Mouse (Mus musculus): Measurements from ENCODE around the gene Pygo2. TPM values are rescaled to one million over a fixed set of nuclear protein-coding genes. Genes with fewer than 3 reads are reported as not detected.
"Not testable (repeated sequence)": the region's sequence is repeated elsewhere in the genome, so short reads cannot be mapped to it uniquely, and the experiment has no call there.

Pygo2 gene
- polyA plus RNA-seq, 1 experiment = 26.2 TPM

DNA sequence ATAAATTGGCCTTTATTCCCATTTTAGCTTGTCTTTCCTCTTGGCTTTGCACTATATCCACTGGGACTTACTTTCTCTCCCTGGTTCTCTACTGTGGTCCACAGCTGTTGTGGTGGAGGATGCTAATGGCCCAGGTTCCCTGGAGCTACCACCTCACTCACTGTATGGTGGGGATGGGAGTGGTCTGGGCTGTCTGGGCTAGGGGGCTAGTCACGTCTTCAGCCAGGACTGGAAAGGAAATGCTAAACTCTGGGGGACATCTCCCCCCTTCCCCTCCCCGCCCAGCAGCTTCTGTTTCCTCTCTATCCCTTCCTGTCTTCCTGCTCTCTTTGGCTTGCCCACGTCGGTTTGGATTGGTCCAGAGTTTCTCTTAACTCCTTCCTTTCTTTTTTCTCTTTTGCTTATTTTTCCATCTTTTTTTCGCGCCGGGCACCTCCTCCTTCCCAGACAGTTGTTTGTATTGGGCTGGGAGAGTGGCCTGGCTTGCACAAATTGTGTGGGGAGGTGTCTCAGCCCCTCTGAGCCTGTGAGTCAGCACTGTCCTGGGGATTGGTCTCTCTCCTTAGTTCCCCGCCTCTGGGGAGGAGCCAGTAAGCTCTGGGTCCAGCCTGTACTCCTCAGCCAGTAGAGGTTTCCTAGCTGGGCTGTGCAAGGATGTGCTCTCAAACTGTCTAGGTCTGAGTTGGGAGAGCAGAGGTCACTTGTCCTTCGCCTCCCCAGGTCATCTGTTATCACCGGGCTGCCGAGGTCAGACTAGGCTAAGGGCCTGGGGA is 8.8 kb upstream of the Pygo2 start:
- WGBS = 15% methylated on average over 11 of the region's 11 CpGs
- H3K4me1 ChIP-seq (ENCODE audit: control insufficient read depth, insufficient read depth, low read length) = peaks cover 6% of the 10 kb centered on the region; the same call in 1 of the 2 replicates
- no peak for TF ChIP-seq CTCF (conservative IDR thresholded peaks at IDR 0.05; ENCODE audit: insufficient read depth, insufficient read length, low read depth, low read length)
- TF ChIP-seq POLR2A (IDR thresholded peaks at IDR 0.05; ENCODE audit: low read depth, low read length) = no peak

GRCm38 (mm10) chr3:89421810-89422473 is 8.1 kb upstream of the Pygo2 start:
- Histone ChIP-seq H3K4me3 (ENCODE audit: insufficient read depth, low read depth, low read length) (peak overlapping the region; percentile 43), H3K27me3 (replicated peaks; ENCODE audit: control insufficient read depth, insufficient read depth, low read length) (no peaks in the 10 kb centered on the region), H3K27ac (ENCODE audit: insufficient read depth, low read depth, low read length) (no peak overlapping the region), H3K36me3 (ENCODE audit: control insufficient read depth, insufficient read depth, low read length) (no peaks in the 10 kb centered on the region), H3K4me1 (ENCODE audit: control insufficient read depth, insufficient read depth, low read length) (peaks cover 6% of the 10 kb centered on the region; the same call in 1 of the 2 replicates)
- WGBS = 34% methylated on average over 22 of the region's 22 CpGs
- TF ChIP-seq CTCF (conservative IDR thresholded peaks at IDR 0.05; ENCODE audit: insufficient read depth, insufficient read length, low read depth, low read length) (no peak), POLR2A (IDR thresholded peaks at IDR 0.05; ENCODE audit: low read depth, low read length) (no peak)
- DNase-seq = peak; percentile 20

More for the DNA sequence above, 8.8 kb upstream of the Pygo2 start:
- DNase-seq = peak; percentile 87
- peak overlapping the region; percentile 74 for H3K27ac ChIP-seq (ENCODE audit: insufficient read depth, low read depth, low read length)
- peak overlapping the region; percentile 43 for H3K4me3 ChIP-seq (ENCODE audit: insufficient read depth, low read depth, low read length)
- H3K36me3 ChIP-seq (ENCODE audit: control insufficient read depth, insufficient read depth, low read length) = no peaks in the 10 kb centered on the region
- no peaks in the 10 kb centered on the region for H3K27me3 ChIP-seq (replicated peaks; ENCODE audit: control insufficient read depth, insufficient read depth, low read length)

DNA sequence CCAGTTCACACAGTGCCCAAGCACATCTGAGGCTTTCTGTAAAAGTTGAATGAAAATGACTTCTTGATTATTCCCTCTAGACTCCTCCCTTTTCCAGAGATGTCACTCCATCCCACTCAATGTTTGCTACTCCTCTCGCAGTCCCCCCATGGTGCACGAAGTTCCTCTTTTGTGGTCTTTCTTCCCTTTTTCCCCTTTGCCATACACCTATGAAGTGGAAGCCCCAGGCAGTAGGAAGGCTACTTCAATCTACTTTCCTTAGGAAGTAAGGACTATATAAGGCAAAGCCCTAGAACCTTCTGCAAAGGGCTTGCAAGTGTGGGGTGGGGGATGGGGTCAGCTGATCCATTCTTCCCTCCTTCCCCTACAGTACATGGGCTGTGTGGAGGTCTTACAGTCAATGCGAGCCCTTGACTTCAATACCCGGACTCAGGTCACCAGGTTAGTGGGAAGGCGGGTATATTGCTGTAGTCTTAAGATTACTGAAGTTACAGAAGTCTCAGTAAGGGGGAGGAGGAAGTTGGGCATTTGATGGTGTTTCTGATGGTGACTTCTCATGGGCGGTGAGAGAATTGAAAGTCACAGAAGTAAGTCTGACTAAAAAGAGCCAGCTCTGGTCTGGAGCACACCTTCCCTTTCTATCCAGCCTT is 7.3 kb upstream of the Pygo2 start:
- H3K27me3 ChIP-seq (replicated peaks; ENCODE audit: control insufficient read depth, insufficient read depth, low read length) = no peaks in the 10 kb centered on the region
- no peak for TF ChIP-seq POLR2A (IDR thresholded peaks at IDR 0.05; ENCODE audit: low read depth, low read length)
- TF ChIP-seq CTCF (conservative IDR thresholded peaks at IDR 0.05; ENCODE audit: insufficient read depth, insufficient read length, low read depth, low read length) = no peak
- no peaks in the 10 kb centered on the region for H3K36me3 ChIP-seq (ENCODE audit: control insufficient read depth, insufficient read depth, low read length)
- no peak for DNase-seq
- no peak overlapping the region for H3K27ac ChIP-seq (ENCODE audit: insufficient read depth, low read depth, low read length)
- peaks cover 6% of the 10 kb centered on the region; the same call in 1 of the 2 replicates for H3K4me1 ChIP-seq (ENCODE audit: control insufficient read depth, insufficient read depth, low read length)
- WGBS = 71% methylated on average over 6 of the region's 6 CpGs
- no peak overlapping the region for H3K4me3 ChIP-seq (ENCODE audit: insufficient read depth, low read depth, low read length)

- H3K4me3 ChIP-seq (ENCODE audit: insufficient read depth, low read depth, low read length) = no peak overlapping the region
- peaks cover 6% of the 10 kb centered on the region; the same call in 1 of the 2 replicates for H3K4me1 ChIP-seq (ENCODE audit: control insufficient read depth, insufficient read depth, low read length)
- no peak overlapping the region for H3K27ac ChIP-seq (ENCODE audit: insufficient read depth, low read depth, low read length)
- no peaks in the 10 kb centered on the region for H3K27me3 ChIP-seq (replicated peaks; ENCODE audit: control insufficient read depth, insufficient read depth, low read length)
- DNase-seq = no peak
- H3K36me3 ChIP-seq (ENCODE audit: control insufficient read depth, insufficient read depth, low read length) = no peaks in the 10 kb centered on the region
- WGBS = 67% methylated on average over 5 of the region's 5 CpGs
- TF ChIP-seq POLR2A (IDR thresholded peaks at IDR 0.05; ENCODE audit: low read depth, low read length) (no peak), CTCF (conservative IDR thresholded peaks at IDR 0.05; ENCODE audit: insufficient read depth, insufficient read length, low read depth, low read length) (no peak)
Observed at GRCm38 (mm10) chr3:89424416-89425140, 5.4 kb upstream of the Pygo2 start.

DNA sequence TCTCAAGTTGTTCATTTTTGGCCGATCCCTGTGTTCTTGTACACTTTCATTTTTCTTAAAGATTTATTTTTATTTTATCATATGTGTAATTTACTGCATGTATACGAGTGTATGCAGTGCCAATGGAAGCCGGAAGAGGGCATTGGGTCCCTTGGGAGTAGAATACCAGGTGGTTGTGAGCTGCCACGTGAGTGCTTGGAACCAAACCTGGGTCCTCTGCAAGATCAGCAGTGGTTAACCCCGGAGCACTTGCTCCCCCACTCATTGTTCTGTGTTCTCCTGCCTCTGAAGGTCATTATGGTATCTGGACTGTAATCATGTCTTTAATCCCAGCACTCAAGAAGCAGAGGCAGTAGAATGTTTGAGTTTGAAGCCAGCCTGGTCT is 4.9 kb upstream of the Pygo2 start:
- WGBS = 64% methylated on average over 5 of the region's 5 CpGs
- Histone ChIP-seq H3K27ac (ENCODE audit: insufficient read depth, low read depth, low read length) (no peak overlapping the region), H3K4me3 (ENCODE audit: insufficient read depth, low read depth, low read length) (no peak overlapping the region), H3K36me3 (ENCODE audit: control insufficient read depth, insufficient read depth, low read length) (no peaks in the 10 kb centered on the region), H3K4me1 (ENCODE audit: control insufficient read depth, insufficient read depth, low read length) (peaks cover 6% of the 10 kb centered on the region; the same call in 1 of the 2 replicates), H3K27me3 (replicated peaks; ENCODE audit: control insufficient read depth, insufficient read depth, low read length) (no peaks in the 10 kb centered on the region)
- DNase-seq = no peak
- TF ChIP-seq POLR2A (IDR thresholded peaks at IDR 0.05; ENCODE audit: low read depth, low read length) = no peak
- no peak for TF ChIP-seq CTCF (conservative IDR thresholded peaks at IDR 0.05; ENCODE audit: insufficient read depth, insufficient read length, low read depth, low read length)

- Histone ChIP-seq H3K27ac (ENCODE audit: insufficient read depth, low read depth, low read length) (no peak overlapping the region), H3K36me3 (ENCODE audit: control insufficient read depth, insufficient read depth, low read length) (no peaks in the 10 kb centered on the region), H3K4me1 (ENCODE audit: control insufficient read depth, insufficient read depth, low read length) (peaks cover 6% of the 10 kb centered on the region; the same call in 1 of the 2 replicates), H3K27me3 (replicated peaks; ENCODE audit: control insufficient read depth, insufficient read depth, low read length) (no peaks in the 10 kb centered on the region), H3K4me3 (ENCODE audit: insufficient read depth, low read depth, low read length) (no peak overlapping the region)
- DNase-seq = no peak
- TF ChIP-seq CTCF (conservative IDR thresholded peaks at IDR 0.05; ENCODE audit: insufficient read depth, insufficient read length, low read depth, low read length) (no peak), POLR2A (IDR thresholded peaks at IDR 0.05; ENCODE audit: low read depth, low read length) (no peak)
- WGBS = 94% methylated on average over 4 of the region's 4 CpGs
Observed at GRCm38 (mm10) chr3:89425876-89426275, 4.1 kb upstream of the Pygo2 start.

DNA sequence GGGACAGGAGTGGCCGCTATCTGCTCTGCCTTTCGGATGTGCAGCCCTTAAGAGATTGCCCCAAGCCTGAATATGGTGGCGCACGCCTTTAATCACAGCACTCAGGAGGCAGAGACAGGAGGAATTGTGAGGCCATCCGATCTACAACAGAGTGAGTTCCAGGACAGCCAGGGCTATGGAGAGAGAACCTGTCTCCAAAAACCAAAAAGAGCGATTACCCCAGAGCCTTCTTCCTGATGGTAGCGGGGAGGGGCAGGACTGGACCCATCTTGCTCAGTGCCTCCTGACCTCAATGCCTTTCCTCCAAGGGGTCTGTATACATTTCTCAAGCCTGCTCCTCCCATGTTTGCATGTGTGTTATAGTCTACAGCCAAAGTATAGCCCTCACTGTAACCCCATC is 993 bp upstream of the Pygo2 start:
- not testable (repeated sequence) for H3K27ac ChIP-seq (ENCODE audit: insufficient read depth, low read depth, low read length); H3K36me3 ChIP-seq (ENCODE audit: control insufficient read depth, insufficient read depth, low read length); DNase-seq; H3K4me3 ChIP-seq (ENCODE audit: insufficient read depth, low read depth, low read length); H3K4me1 ChIP-seq (ENCODE audit: control insufficient read depth, insufficient read depth, low read length); H3K27me3 ChIP-seq (replicated peaks; ENCODE audit: control insufficient read depth, insufficient read depth, low read length)
- WGBS = 93% methylated on average over 7 of the region's 7 CpGs
